Mouse (Mus musculus): Measurements from ENCODE around the gene Hmgn2.

DNA sequence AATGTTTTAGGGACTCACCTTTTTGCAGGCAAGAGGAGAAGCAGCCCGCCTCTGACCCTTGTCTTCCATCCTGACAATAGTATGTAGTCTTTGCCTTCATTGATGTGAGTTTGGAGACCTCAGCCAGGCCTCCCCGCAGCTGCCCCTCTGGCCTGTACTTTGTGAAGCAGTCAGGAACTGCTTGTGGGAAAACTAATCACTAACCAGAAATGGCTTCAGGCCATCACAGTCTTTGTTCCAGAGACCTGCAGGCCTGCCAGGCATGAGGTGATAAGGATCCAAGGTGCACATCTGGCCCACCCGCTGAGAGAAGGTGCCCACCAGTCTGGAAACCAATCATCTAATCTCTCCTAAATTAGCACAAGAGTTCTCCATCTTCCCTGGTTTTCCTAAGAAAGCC lies 36.7 kb downstream of the Hmgn2 start:
- TF ChIP-seq CTCF (conservative IDR thresholded peaks at IDR 0.05 in 1 of 2, IDR thresholded peaks at IDR 0.05 in 1 of 2; ENCODE audit: low read depth in 2 of 2, low read length in 2 of 2) (no peak), CHD2 (IDR thresholded peaks at IDR 0.05; ENCODE audit: low read length) (no peak), MAZ (IDR thresholded peaks at IDR 0.05; ENCODE audit: low read depth, low read length) (no peak)
